Mouse (Mus musculus) liver, adult 2 months (tissue): ENCODE data around the gene Paqr4.

ENCODE experiments used
- CTCF ChIP-seq: fragments of 200-500 bp; IDR thresholded peaks from 2 replicates; pipeline ENCODE4 v1.5.1; 2011; ENCODE audit warnings: low read depth, low read length, control low read depth
- POLR2A ChIP-seq: fragments of 200-500 bp; IDR thresholded peaks from 2 replicates; pipeline ENCODE4 v1.6.1; 2011; ENCODE audit warnings: low read length, control low read depth; ENCODE audit not compliant: insufficient read depth; ENCODE audit errors: extremely low read depth

GRCm38 (mm10) chr17:23746311-23746710 is 5.6 kb upstream of the Paqr4 start:
- TF ChIP-seq POLR2A (no peak), CTCF (no peak)
